Mouse (Mus musculus): ENCODE results near the gene Lss. TPM values are rescaled to one million over a fixed set of nuclear protein-coding genes. Genes with fewer than 3 reads are reported as not detected.

Lss gene
- polyA plus RNA-seq, 1 experiment from 2014 or later, result 68.0 TPM

Other genes starting within 250 kb of the Lss start
- 1.2 and 1.8 TPM in 2 replicates for gene Dip2a, start 186.3 kb upstream of the Lss start, polyA plus RNA-seq (2015; fragmentation: Nextera tagmentation; extraction: Ambion mirVana)
- gene AC141477.1, start 91.1 kb upstream of the Lss start, polyA plus RNA-seq (2015; fragmentation: Nextera tagmentation; extraction: Ambion mirVana), result not detected in 2 replicates
- 8.0 and 8.6 TPM in 2 replicates for gene Pcnt, start 88.8 kb upstream of the Lss start, polyA plus RNA-seq (2015; fragmentation: Nextera tagmentation; extraction: Ambion mirVana)
- not detected in 2 replicates for gene 2610028H24Rik, start 82.5 kb upstream of the Lss start, polyA plus RNA-seq (2015; fragmentation: Nextera tagmentation; extraction: Ambion mirVana)
- 18.0 and 18.5 TPM in 2 replicates for gene Mcm3ap, start 62.7 kb upstream of the Lss start, polyA plus RNA-seq (2015; fragmentation: Nextera tagmentation; extraction: Ambion mirVana)
- gene Ybey, start 62.5 kb upstream of the Lss start, polyA plus RNA-seq (2015; fragmentation: Nextera tagmentation; extraction: Ambion mirVana), result 2.6 and 2.7 TPM in 2 replicates
- gene Spatc1l, start 30.7 kb downstream of the Lss start, polyA plus RNA-seq (2015; fragmentation: Nextera tagmentation; extraction: Ambion mirVana), result not detected in 2 replicates
- gene Ftcd, start 44.1 kb downstream of the Lss start, polyA plus RNA-seq (2015; fragmentation: Nextera tagmentation; extraction: Ambion mirVana), result 41.2 and 55.5 TPM in 2 replicates
- 9.8 and 10.6 TPM in 2 replicates for gene Col6a2, start 92.0 kb downstream of the Lss start, polyA plus RNA-seq (2015; fragmentation: Nextera tagmentation; extraction: Ambion mirVana)
- gene Col6a1, start 194.6 kb downstream of the Lss start, polyA plus RNA-seq (2015; fragmentation: Nextera tagmentation; extraction: Ambion mirVana), result 10.8 and 11.4 TPM in 2 replicates

All from liver, embryonic 15.5 days (tissue).